Mouse (Mus musculus): ENCODE measurements around the gene Ift80. TPM values are rescaled to one million over a fixed set of nuclear protein-coding genes. Genes with fewer than 3 reads are reported as not detected.
"Not testable (repeated sequence)": the region's sequence is repeated elsewhere in the genome, so short reads cannot be mapped to it uniquely, and the experiment has no call there.

Ift80 gene
- polyA plus RNA-seq, 1 experiment from 2014 or later: 8.6 TPM

DNA sequence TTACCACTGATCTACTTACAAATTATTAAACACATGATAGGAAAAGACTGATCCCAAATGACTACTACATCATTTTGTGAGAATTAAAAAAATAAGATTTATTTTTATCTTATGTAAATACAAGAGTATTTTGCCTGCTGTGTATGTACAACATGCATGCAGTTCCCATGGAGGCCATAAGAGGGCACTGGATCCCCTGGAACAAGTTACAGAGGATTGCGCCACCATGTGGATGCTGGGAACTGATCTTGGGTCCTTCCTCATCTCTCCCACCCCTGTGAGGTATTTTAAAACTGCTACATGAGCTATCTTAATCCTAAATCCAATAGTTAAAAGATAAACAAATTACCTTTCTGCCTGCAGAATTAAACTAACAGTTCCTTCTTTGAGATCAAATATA lies 68.9 kb downstream of the Ift80 start:
- no peak overlapping the region for H3K4me3 ChIP-seq (ENCODE audit: low read depth, low read length)
- no peaks in the 10 kb centered on the region for H3K4me1 ChIP-seq (ENCODE audit: control insufficient read depth, insufficient read depth, low read length)
- H3K36me3 ChIP-seq (ENCODE audit: control insufficient read depth, insufficient read depth, low read length): peaks cover 2% of the 10 kb centered on the region
- H3K27ac ChIP-seq (ENCODE audit: low read length): no peak overlapping the region
- H3K4me2 ChIP-seq (ENCODE audit: low read length): no peak overlapping the region
- WGBS: 96% methylated on average over 1 of the region's 1 CpGs
- no peak for ATAC-seq
- H3K9me3 ChIP-seq (replicated peaks; ENCODE audit: control insufficient read depth, low read length, poor library complexity, severe bottlenecking): no peaks in the 10 kb centered on the region
- H3K27me3 ChIP-seq (ENCODE audit: control insufficient read depth, insufficient read depth, low read depth, low read length): no peaks in the 10 kb centered on the region
- no peak overlapping the region for H3K9ac ChIP-seq (ENCODE audit: low read depth, low read length)

DNA sequence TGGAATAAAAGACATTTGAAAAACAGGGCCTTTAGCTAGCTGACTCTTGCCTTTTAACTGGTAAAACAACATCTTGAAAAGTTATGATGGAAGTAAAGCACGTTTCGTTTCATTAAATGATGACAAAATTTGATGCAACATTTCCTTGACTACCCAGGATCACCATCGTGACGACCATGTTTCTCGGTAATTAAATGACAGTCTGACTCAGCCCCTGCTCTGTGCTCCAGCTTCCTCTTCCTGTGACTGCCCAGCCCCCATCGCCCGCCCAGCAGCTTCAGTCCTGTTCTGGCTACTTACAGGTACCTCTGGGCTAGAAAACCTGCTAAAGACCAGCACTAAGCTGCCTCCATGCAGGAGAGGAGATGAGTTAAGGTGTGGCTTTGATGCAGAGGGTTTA lies 70.1 kb downstream of the Ift80 start:
- H3K27ac ChIP-seq (ENCODE audit: low read length): no peak overlapping the region
- no peak overlapping the region for H3K4me2 ChIP-seq (ENCODE audit: low read length)
- ATAC-seq: no peak
- peaks cover 2% of the 10 kb centered on the region for H3K36me3 ChIP-seq (ENCODE audit: control insufficient read depth, insufficient read depth, low read length)
- H3K27me3 ChIP-seq (ENCODE audit: control insufficient read depth, insufficient read depth, low read depth, low read length): no peaks in the 10 kb centered on the region
- H3K9ac ChIP-seq (ENCODE audit: low read depth, low read length): no peak overlapping the region
- H3K4me1 ChIP-seq (ENCODE audit: control insufficient read depth, insufficient read depth, low read length): no peaks in the 10 kb centered on the region
- 91% methylated on average over 7 of the region's 7 CpGs for WGBS
- H3K4me3 ChIP-seq (ENCODE audit: low read depth, low read length): no peak overlapping the region
- no peaks in the 10 kb centered on the region for H3K9me3 ChIP-seq (replicated peaks; ENCODE audit: control insufficient read depth, low read length, poor library complexity, severe bottlenecking)

DNA sequence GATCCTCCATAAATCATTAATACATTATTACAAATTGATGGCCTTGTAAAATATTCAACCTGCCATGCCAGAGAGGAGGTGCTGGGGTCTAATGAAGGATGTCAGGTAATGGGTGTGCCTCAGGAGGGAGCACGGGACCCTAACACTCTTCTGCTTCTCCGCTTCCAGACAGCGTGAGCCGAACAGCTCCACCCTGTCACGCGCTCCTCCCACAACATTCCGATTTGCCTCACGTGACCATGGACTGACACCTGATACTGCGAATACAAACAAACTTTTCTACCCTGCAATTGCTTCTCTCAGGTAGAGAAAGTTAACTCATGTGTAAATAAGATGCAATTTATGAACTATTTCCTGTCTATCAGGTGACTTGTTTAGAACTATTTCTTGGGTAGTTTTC lies 75.8 kb downstream of the Ift80 start:
- Histone ChIP-seq H3K9me3 (replicated peaks; ENCODE audit: control insufficient read depth, low read length, poor library complexity, severe bottlenecking) (no peaks in the 10 kb centered on the region), H3K27me3 (ENCODE audit: control insufficient read depth, insufficient read depth, low read depth, low read length) (no peaks in the 10 kb centered on the region), H3K9ac (ENCODE audit: low read depth, low read length) (no peak overlapping the region), H3K27ac (ENCODE audit: low read length) (no peak overlapping the region), H3K4me3 (ENCODE audit: low read depth, low read length) (no peak overlapping the region), H3K4me2 (ENCODE audit: low read length) (no peak overlapping the region), H3K4me1 (ENCODE audit: control insufficient read depth, insufficient read depth, low read length) (no peaks in the 10 kb centered on the region), H3K36me3 (ENCODE audit: control insufficient read depth, insufficient read depth, low read length) (no peaks in the 10 kb centered on the region)
- ATAC-seq: no peak
- 89% methylated on average over 9 of the region's 9 CpGs for WGBS

DNA sequence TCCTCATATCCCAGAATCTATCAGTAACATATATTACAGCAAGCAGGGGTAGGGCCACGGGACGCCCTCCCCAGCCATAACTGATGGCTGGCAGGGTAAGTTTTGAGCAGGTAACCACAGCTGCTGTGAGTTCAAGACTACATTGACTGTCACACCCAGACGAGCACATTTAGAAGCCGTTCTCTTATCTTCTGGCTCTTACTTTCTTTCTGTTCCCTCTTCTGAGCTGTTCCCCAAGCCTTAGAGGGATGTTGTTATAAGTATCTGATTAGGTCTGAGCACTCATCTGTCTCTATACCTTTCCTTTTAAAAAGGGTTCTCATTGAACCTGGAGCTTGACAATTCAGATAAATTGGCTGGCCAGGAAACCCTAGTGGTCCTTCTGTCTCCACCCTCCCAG lies 96.9 kb downstream of the Ift80 start:
- H3K9me3 ChIP-seq (replicated peaks; ENCODE audit: control insufficient read depth, low read length, poor library complexity, severe bottlenecking): no peaks in the 10 kb centered on the region
- H3K27me3 ChIP-seq (ENCODE audit: control insufficient read depth, insufficient read depth, low read depth, low read length): no peaks in the 10 kb centered on the region
- H3K4me2 ChIP-seq (ENCODE audit: low read length): no peak overlapping the region
- H3K9ac ChIP-seq (ENCODE audit: low read depth, low read length): no peak overlapping the region
- H3K4me3 ChIP-seq (ENCODE audit: low read depth, low read length): no peak overlapping the region
- no peaks in the 10 kb centered on the region for H3K36me3 ChIP-seq (ENCODE audit: control insufficient read depth, insufficient read depth, low read length)
- H3K4me1 ChIP-seq (ENCODE audit: control insufficient read depth, insufficient read depth, low read length): no peaks in the 10 kb centered on the region
- H3K27ac ChIP-seq (ENCODE audit: low read length): no peak overlapping the region
- ATAC-seq: no peak
- 93% methylated on average over 4 of the region's 4 CpGs for WGBS

DNA sequence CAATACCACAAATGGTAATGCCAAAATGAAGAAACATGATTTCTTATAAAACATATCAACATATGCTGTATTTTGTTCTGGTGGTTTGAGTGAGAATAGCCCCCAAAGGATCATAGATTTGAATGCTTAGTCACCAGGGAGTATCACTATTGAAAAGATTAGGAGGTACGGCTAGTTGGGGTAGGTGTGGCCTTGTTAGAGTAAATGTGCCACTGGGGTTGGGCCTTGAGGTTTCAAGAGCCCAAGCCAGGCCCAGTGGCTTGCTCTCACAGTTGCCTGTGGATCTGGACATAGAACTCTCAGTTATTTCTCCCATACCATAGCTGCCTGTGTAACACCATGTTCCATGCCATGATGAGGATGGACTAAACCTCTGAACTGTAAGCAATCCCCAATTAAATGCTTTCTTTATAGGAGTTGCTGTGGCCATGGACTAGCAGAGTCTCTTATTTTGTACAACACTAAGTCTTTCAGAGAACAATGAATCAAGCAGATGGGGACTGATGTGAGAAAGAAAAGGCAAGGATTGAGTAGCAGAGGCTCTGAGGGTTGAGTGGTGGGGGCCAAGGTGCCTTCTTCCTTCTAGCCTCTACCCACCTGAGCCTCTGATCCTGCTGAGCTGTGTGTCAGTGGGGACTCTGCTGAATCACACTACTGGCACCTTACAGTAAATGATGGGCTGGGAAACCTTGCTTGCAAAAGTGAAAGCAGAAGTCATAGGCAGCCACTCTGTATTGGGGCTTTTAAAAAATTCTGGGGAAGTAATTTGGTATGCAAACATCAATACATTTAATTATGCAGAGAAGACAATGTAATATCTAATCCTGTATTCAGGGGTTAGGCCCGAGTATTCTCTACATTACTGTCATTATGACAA lies 99.2 kb downstream of the Ift80 start:
- H3K27ac ChIP-seq (ENCODE audit: low read length): no peak overlapping the region
- no peak overlapping the region for H3K9ac ChIP-seq (ENCODE audit: low read depth, low read length)
- H3K4me2 ChIP-seq (ENCODE audit: low read length): no peak overlapping the region
- no peak for ATAC-seq
- WGBS: 78% methylated on average over 2 of the region's 2 CpGs
- no peaks in the 10 kb centered on the region for H3K4me1 ChIP-seq (ENCODE audit: control insufficient read depth, insufficient read depth, low read length)
- no peaks in the 10 kb centered on the region for H3K9me3 ChIP-seq (replicated peaks; ENCODE audit: control insufficient read depth, low read length, poor library complexity, severe bottlenecking)
- H3K4me3 ChIP-seq (ENCODE audit: low read depth, low read length): no peak overlapping the region
- no peaks in the 10 kb centered on the region for H3K36me3 ChIP-seq (ENCODE audit: control insufficient read depth, insufficient read depth, low read length)
- H3K27me3 ChIP-seq (ENCODE audit: control insufficient read depth, insufficient read depth, low read depth, low read length): no peaks in the 10 kb centered on the region

DNA sequence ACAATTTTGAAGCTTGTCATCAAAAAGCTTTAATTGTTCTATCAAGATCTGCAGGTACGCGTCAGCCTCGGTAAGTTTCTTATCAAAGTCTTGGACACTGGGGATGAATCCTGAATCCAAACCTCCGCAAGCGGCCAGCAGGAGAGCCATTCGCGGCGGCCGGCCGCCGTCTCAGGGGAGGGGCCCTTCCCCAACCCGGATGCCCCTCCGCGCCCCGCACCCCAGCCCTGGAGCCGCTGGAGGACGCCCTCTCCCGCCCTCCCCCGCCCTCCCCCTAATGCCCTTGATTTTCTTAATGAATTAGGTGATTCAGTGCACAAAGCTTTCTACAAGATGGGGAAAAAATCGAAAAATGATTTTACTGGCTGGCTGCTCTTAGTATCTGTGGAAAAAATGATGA lies 101.7 kb downstream of the Ift80 start:
- not testable (repeated sequence) for H3K4me1 ChIP-seq (ENCODE audit: control insufficient read depth, insufficient read depth, low read length); H3K4me3 ChIP-seq (ENCODE audit: low read depth, low read length); H3K27ac ChIP-seq (ENCODE audit: low read length); H3K9me3 ChIP-seq (replicated peaks; ENCODE audit: control insufficient read depth, low read length, poor library complexity, severe bottlenecking); H3K9ac ChIP-seq (ENCODE audit: low read depth, low read length); H3K4me2 ChIP-seq (ENCODE audit: low read length); H3K36me3 ChIP-seq (ENCODE audit: control insufficient read depth, insufficient read depth, low read length); ATAC-seq; H3K27me3 ChIP-seq (ENCODE audit: control insufficient read depth, insufficient read depth, low read depth, low read length)
- WGBS: 92% methylated on average over 20 of the region's 20 CpGs

DNA sequence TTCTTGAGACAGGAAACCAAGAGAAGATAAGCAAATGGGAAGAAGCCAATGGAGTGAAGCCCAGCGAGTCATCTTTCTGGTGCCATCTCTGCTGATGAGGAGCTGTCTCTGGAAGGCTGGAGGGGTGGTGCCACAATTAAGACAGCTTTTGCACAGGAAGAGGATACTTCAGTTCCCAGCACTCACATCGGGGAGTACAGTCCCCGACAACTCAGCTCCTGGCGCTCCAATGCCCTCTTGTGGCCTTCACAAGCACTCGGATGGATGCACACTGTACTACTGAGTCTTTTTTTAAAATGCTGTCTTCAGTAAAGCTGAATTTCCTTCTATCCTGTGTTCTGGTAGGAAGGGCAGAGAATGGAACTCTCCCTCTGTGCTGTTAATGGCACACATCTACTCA lies 107.2 kb downstream of the Ift80 start:
- H3K36me3 ChIP-seq (ENCODE audit: control insufficient read depth, insufficient read depth, low read length): no peaks in the 10 kb centered on the region
- H3K9ac ChIP-seq (ENCODE audit: low read depth, low read length): no peak overlapping the region
- no peak overlapping the region for H3K27ac ChIP-seq (ENCODE audit: low read length)
- H3K4me3 ChIP-seq (ENCODE audit: low read depth, low read length): no peak overlapping the region
- no peak for ATAC-seq
- H3K27me3 ChIP-seq (ENCODE audit: control insufficient read depth, insufficient read depth, low read depth, low read length): no peaks in the 10 kb centered on the region
- no peaks in the 10 kb centered on the region for H3K4me1 ChIP-seq (ENCODE audit: control insufficient read depth, insufficient read depth, low read length)
- H3K9me3 ChIP-seq (replicated peaks; ENCODE audit: control insufficient read depth, low read length, poor library complexity, severe bottlenecking): no peaks in the 10 kb centered on the region
- no peak overlapping the region for H3K4me2 ChIP-seq (ENCODE audit: low read length)
- 88% methylated on average over 5 of the region's 5 CpGs for WGBS

DNA sequence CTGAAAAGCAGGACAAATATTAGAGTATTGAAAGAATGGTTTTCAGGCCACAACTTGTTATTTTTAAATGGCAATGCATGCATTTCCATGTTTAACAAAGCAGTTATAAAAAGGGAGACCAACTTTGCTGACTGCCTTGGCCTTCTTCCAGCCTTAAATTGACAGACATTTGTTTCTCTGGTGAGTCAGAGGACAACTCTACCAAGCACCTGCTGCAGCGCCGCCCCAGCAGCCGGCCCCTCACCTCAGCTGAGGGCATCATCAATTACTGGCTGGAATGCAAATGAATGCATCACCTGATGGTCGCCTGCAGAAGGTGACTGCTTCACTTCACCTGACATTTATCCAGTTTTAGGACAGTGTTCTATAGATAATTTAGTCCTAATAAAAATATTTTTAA lies 108.9 kb downstream of the Ift80 start:
- no peak for ATAC-seq
- no peak overlapping the region for H3K9ac ChIP-seq (ENCODE audit: low read depth, low read length)
- no peak overlapping the region for H3K4me2 ChIP-seq (ENCODE audit: low read length)
- WGBS: 79% methylated on average over 4 of the region's 4 CpGs
- H3K27ac ChIP-seq (ENCODE audit: low read length): no peak overlapping the region
- H3K9me3 ChIP-seq (replicated peaks; ENCODE audit: control insufficient read depth, low read length, poor library complexity, severe bottlenecking): no peaks in the 10 kb centered on the region
- no peaks in the 10 kb centered on the region for H3K36me3 ChIP-seq (ENCODE audit: control insufficient read depth, insufficient read depth, low read length)
- no peaks in the 10 kb centered on the region for H3K4me1 ChIP-seq (ENCODE audit: control insufficient read depth, insufficient read depth, low read length)
- H3K4me3 ChIP-seq (ENCODE audit: low read depth, low read length): no peak overlapping the region
- H3K27me3 ChIP-seq (ENCODE audit: control insufficient read depth, insufficient read depth, low read depth, low read length): no peaks in the 10 kb centered on the region

DNA sequence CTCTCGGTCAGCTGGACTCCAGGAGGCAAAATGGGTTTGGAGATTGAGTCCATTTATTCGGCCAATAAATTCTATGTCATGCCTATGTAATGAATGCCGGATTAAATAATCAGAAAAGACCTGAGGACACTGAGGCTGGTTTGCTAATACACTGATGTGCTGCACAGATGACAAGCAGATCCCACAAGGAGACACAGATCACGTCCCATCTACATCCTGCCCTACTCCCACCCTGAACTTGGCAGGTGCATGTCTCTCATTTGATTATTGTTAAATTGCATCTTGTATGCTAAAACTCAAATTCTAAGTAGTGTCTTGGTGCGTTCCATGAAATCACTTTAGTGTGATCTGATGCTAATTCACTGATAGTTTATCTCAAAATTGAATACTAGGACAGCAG lies 117.5 kb downstream of the Ift80 start:
- Histone ChIP-seq H3K4me2 (ENCODE audit: low read length) (no peak overlapping the region), H3K27ac (ENCODE audit: low read length) (no peak overlapping the region), H3K27me3 (ENCODE audit: control insufficient read depth, insufficient read depth, low read depth, low read length) (no peaks in the 10 kb centered on the region), H3K4me1 (ENCODE audit: control insufficient read depth, insufficient read depth, low read length) (no peaks in the 10 kb centered on the region), H3K4me3 (ENCODE audit: low read depth, low read length) (no peak overlapping the region), H3K9me3 (replicated peaks; ENCODE audit: control insufficient read depth, low read length, poor library complexity, severe bottlenecking) (no peaks in the 10 kb centered on the region), H3K9ac (ENCODE audit: low read depth, low read length) (no peak overlapping the region), H3K36me3 (ENCODE audit: control insufficient read depth, insufficient read depth, low read length) (no peaks in the 10 kb centered on the region)
- ATAC-seq: no peak
- WGBS: 80% methylated on average over 5 of the region's 5 CpGs
